Mouse (Mus musculus) frontal cortex, postnatal 25 days (tissue): Measurements from ENCODE around the gene 9130409I23Rik.

Experiments
- DNase-seq, 2 experiments: peaks; one replicate each; pipeline ENCODE4 v3.0.0; 2022; ENCODE audit warnings: low spot score in 2 of 2

Gene 9130409I23Rik

GRCm38 (mm10) chr1:181050937-181051336 lies at the start of gene 9130409I23Rik:
Gene 9130409I23Rik (plus strand): TSS chr1:181051237.
- no peak for DNase-seq

GRCm38 (mm10) chr1:181001621-181002020 lies 49.4 kb upstream of the 9130409I23Rik start:
- DNase-seq = no peak

DNA sequence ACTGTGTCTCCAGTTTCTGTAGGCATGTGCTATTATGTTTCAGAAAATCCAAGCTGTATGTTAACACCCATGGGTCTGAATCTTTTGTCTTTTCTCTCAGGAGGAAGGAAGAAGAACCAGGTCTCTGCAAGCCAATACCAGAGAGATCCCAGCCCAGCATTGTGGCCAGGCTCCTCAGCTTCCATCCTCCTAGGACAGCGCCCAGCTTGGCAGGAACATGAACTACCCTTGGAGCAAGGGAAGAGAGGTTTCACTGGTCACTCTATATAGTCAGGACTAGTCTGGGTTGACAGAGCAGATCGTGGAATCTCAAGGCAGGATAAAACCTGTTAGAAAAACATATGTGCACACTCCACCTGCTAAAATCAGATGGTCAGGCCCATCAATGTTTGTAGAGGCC lies 47.2 kb upstream of the 9130409I23Rik start:
- DNase-seq = no peak

DNA sequence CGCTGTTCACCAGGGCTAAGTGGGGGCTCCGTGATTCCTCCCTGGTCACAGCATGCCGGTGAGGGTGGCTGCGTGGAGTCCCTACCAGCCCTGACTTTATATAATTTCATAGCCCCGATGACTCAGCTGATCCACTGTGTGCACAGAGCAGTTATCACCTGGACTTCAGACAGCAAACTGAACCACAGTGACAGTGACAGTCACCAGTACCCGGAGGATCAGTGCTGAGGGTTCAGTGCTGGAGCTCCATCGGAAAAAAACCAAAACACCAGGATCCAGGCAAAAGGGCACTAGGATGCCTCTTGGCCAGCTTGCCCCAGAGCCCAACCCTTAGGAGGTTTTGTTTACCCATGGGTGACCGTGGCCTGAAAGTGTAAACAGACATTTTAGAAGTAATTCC lies 45.7 kb upstream of the 9130409I23Rik start:
- DNase-seq = no peak

DNA sequence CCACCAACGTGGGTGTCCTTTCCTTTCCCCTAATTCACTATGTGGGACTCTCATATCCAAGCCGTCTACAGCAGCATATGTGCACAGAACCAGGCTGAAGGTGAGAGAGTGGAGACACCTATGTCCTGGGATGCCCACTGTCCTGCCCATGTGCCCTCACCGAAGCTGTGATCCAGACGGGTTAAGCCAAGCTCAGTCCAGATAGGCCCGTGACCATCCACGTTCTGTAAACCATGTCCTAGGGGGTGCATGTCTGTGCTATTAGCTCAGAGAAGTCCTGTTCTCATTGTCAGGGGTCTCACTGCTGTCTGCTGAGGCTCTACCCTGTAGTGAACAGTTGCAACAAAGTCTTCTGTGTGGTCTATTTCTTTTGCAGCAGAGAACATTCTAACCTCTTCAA lies 43.2 kb upstream of the 9130409I23Rik start:
- DNase-seq = no peak

GRCm38 (mm10) chr1:181008266-181008665 lies 42.8 kb upstream of the 9130409I23Rik start:
- DNase-seq = no peak

GRCm38 (mm10) chr1:181009011-181009590 lies 41.9 kb upstream of the 9130409I23Rik start:
- no peak for DNase-seq

GRCm38 (mm10) chr1:181009754-181010153 lies 41.3 kb upstream of the 9130409I23Rik start:
- no peak for DNase-seq

DNA sequence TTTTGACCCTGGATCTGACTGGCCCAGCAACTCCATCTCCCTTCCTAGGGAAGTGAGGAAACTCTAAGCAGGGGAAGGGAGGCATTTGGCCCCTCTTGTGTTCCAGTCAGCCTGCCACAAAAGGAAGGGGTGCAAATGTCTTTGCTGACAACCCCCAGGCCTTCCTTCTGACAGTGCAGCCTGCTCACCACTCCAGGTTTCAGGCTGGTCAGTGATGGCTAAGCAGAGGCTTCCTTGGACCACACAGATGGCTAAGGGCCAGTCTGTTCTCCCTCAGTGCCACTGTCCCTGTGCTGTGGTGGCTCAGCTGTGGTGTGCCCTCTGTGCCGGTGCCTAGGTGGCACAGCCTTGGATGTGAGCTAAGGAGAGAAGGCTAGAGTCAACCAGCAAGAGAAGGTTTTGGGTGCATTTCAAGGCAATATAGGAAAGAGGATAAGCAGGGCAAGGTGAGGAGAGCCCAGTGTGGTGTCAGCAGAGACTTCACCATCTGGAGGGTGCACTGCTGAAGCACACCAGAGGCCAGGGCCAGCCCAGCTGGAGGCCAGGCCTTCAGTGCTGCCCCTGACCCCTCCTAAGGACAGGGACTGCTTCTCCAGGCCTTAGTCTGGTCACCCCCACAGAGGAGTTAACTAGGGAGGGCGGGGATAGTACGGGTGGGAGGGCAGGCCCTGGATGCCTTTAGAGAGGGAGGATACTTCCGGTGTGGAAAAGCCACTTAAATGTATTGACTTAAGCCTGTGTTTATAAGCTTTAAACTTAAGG lies 40.7 kb upstream of the 9130409I23Rik start:
- no peak for DNase-seq

GRCm38 (mm10) chr1:181011601-181012000 lies 39.4 kb upstream of the 9130409I23Rik start:
- no peak for DNase-seq

DNA sequence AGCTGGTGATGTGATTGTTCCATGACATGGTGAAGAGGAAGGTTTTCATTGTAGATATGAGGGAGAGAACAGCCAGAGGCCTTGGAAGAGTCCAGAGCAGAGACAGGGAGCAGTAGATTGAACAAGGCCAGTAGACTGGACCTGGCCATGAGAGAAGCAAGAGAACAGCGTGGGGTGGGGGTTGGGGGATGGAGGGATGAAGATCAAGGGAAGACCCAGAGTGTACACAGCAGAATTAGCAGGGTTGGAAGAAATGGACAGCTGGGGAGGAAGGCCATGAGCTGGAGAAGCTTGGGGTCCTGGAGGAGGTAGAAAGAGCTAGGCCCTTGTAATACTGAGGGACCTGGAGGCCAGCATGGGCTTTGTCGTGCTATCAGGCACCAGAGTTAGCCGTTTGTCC lies 38.6 kb upstream of the 9130409I23Rik start:
- no peak for DNase-seq

DNA sequence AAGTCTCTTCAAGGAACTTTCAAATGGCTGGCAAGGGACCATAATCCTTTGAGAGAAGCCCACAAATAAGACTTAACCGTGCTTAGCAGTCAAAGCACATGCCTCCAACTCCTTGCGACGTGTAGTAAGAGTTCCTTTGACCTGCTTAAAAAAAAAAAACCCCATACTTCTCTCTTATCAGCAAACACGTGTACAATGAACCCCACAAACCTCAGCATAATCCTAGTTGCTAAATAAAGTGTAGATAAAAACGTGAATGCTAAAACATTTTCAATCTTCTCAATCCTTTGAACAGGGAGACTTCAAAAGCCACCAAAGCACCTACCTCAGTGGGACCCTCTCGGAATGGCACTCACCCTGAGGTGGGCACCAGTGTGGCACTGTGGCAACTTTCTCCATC lies 37.6 kb upstream of the 9130409I23Rik start:
- DNase-seq = no peak

GRCm38 (mm10) chr1:181014731-181015500 lies 36.1 kb upstream of the 9130409I23Rik start:
- no peak for DNase-seq

GRCm38 (mm10) chr1:181015558-181015957 lies 35.5 kb upstream of the 9130409I23Rik start:
- no peak for DNase-seq

DNA sequence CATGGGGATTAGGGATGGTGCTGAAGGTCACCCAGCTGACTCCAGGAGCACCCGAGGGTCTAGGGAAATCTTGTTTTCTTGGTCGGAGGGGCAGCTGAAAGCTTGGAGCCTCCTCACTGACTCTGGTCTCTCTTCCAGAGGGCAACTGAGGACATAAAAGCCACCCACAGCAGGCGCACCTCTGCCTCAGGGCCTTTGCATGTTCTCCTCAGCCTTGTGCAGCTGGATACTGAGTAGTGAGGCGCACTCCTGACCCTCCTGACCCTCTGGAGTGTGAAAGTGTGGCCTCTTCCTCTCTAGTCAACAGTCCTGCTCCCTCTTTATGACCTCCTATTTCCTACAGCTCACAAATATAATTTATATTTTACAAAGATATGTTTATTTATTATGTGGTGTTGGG lies 35.0 kb upstream of the 9130409I23Rik start:
- no peak for DNase-seq

GRCm38 (mm10) chr1:181016532-181017131 lies 34.4 kb upstream of the 9130409I23Rik start:
- peak; percentile 32 to 50 for DNase-seq

GRCm38 (mm10) chr1:181017212-181017711 lies 33.8 kb upstream of the 9130409I23Rik start:
- DNase-seq = peak; percentile 37 to 57

DNA sequence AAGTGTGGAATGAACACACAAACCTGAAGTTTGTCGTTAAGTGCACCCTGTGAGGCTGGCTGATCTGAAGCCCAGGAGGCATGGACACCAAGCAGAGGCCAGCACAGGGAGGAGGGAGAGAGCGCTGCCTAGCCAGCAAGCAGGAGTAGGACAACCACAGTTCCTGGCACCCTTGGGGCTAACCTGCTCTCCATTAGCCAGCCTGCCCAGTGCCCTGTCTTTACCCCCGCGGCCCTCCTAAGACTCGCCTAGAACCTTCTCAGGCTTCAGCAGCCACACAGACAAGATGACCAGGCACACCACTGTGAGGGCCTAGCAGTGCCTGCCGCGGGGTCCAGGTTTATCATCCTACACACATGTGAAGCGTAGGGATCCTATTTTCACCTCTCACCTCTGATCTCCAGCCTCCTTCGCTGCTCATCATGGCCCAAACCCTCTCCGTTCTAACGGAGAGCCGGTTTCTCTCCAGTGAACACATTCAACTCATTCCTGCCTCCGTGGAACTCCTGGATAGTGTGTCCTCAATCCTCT lies 33.1 kb upstream of the 9130409I23Rik start:
- DNase-seq = no peak

- DNase-seq = no peak
Measured at GRCm38 (mm10) chr1:181020756-181021487, 30.1 kb upstream of the 9130409I23Rik start, which contains the start of gene Ephx1. Gene Ephx1 (minus strand): TSS chr1:181020904.

- no peak for DNase-seq
Measured at GRCm38 (mm10) chr1:181021488-181021865, 29.6 kb upstream of the 9130409I23Rik start.

- peak in 1 of 2 experiments; percentile 39 for DNase-seq
Measured at GRCm38 (mm10) chr1:181022265-181022664, 28.8 kb upstream of the 9130409I23Rik start.
